Mouse (Mus musculus) MEL (cell line): ENCODE measurements around the gene Cstf2t.

Experiments
- CTCF ChIP-seq, 3 experiments: IDR thresholded peaks in 2 of 3; conservative IDR thresholded peaks in 1 of 3; 2 replicates each; pipeline ENCODE4 v1.5.1; 2011 to 2012; ENCODE audit warnings: low read length in 3 of 3, low read depth in 2 of 3, mild to moderate bottlenecking in 2 of 3, improper control_type of control experiment in 1 of 3, inconsistent platforms in 1 of 3, mixed read lengths in 1 of 3, moderate library complexity in 1 of 3; ENCODE audit not compliant: control insufficient read depth in 1 of 3, insufficient read depth in 1 of 3, poor library complexity in 1 of 3, severe bottlenecking in 1 of 3
- EP300 ChIP-seq, 2 experiments: IDR thresholded peaks; 2 replicates each; pipeline ENCODE4 v1.6.1; 2011; ENCODE audit warnings: improper control_type of control experiment in 2 of 2, low read length in 2 of 2, low read depth in 1 of 2, mild to moderate bottlenecking in 1 of 2
- HCFC1 ChIP-seq: IDR thresholded peaks from 2 replicates; pipeline ENCODE4 v1.6.1; 2012; ENCODE audit warnings: low read depth, mild to moderate bottlenecking, inconsistent platforms, low read length, improper control_type of control experiment, moderate library complexity
- JUND ChIP-seq: IDR thresholded peaks from 2 replicates; pipeline ENCODE4 v1.6.1; 2011; ENCODE audit warnings: low read depth, mild to moderate bottlenecking, improper control_type of control experiment, low read length
- KAT2A ChIP-seq: conservative IDR thresholded peaks from 2 replicates; pipeline ENCODE4 v1.6.1; 2012; ENCODE audit warnings: low read depth, low read length, improper control_type of control experiment, inconsistent platforms
- NELFE ChIP-seq: IDR thresholded peaks from 2 replicates; pipeline ENCODE4 v1.6.1; 2011; ENCODE audit warnings: low read depth, low read length, improper control_type of control experiment
- NRF1 ChIP-seq: IDR thresholded peaks from 2 replicates; pipeline ENCODE4 v1.6.1; 2014; ENCODE audit warnings: low read depth, mild to moderate bottlenecking, inconsistent platforms, low read length, improper control_type of control experiment, moderate library complexity; ENCODE audit not compliant: poor library complexity, insufficient read depth, severe bottlenecking
- POLR2A ChIP-seq, 2 experiments: IDR thresholded peaks; 2 replicates each; pipeline ENCODE4 v1.6.1; 2011 to 2012; ENCODE audit warnings: low read length in 2 of 2, mild to moderate bottlenecking in 2 of 2, control low read depth in 1 of 2, improper control_type of control experiment in 1 of 2, low read depth in 1 of 2, moderate library complexity in 1 of 2; ENCODE audit not compliant: control insufficient read depth in 1 of 2, insufficient read depth in 1 of 2, poor library complexity in 1 of 2
- RCOR1 ChIP-seq: IDR thresholded peaks from 2 replicates; pipeline ENCODE4 v1.6.1; 2012; ENCODE audit warnings: low read depth, mild to moderate bottlenecking, inconsistent platforms, low read length, improper control_type of control experiment
- UBTF ChIP-seq: IDR thresholded peaks from 2 replicates; pipeline ENCODE4 v1.6.1; 2012; ENCODE audit warnings: low read depth, mild to moderate bottlenecking, inconsistent platforms, low read length, improper control_type of control experiment, moderate library complexity, borderline replicate concordance; ENCODE audit not compliant: insufficient read depth

DNA sequence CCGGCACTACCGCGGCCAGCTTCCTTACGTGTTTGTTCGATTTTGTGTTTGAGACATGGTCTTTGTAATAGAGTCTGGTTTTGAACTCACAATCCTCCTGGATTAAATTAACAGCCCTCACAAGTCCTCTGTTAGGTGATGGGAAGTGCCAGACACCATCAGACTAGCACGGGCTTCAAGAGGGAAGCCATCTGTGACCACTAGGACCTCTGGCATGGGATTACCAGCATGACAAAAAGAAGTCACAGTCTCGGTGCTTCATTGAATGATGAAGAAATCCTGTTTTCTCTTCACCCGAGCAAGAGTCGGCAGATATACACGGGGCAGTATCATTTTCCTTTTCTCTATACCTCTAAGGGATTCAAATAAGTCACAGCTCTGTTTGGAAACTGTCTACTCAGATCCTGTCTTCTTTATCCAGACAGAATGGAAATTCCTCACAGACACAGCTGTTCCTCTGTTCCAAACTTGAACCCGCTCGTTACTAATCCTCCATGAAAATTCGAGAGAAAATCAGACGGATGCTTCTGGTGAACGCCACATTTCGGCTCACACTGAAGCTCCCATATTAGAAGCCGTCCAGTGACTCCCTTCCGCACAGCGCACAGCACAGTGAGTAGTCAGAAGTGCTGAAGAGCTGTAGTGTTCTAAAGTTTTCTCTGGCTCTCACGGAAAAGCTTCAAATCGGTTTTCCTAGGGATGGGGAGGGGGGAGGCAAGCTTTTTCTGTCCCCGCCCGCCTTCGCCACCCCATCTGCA is 8.5 kb upstream of the Cstf2t start:
- no peak for TF ChIP-seq POLR2A (IDR thresholded peaks at IDR 0.05; ENCODE audit: control insufficient read depth in 1 of 2, insufficient read depth in 1 of 2, low read depth in 1 of 2, low read length in 2 of 2, poor library complexity in 1 of 2)
- no peak for TF ChIP-seq RCOR1
- no peak for TF ChIP-seq EP300 (IDR thresholded peaks at IDR 0.05; ENCODE audit: low read depth in 1 of 2, low read length in 2 of 2)
- no peak for TF ChIP-seq JUND
- no peak for TF ChIP-seq NELFE
- no peak for TF ChIP-seq KAT2A
- no peak for TF ChIP-seq HCFC1
- no peak for TF ChIP-seq NRF1
- no peak for TF ChIP-seq UBTF
- TF ChIP-seq CTCF (IDR thresholded peaks at IDR 0.05 in 2 of 3, conservative IDR thresholded peaks at IDR 0.05 in 1 of 3; ENCODE audit: control insufficient read depth in 1 of 3, insufficient read depth in 1 of 3, low read depth in 2 of 3, low read length in 3 of 3, poor library complexity in 1 of 3, severe bottlenecking in 1 of 3) = no peak
